Mouse (Mus musculus) G1E (cell line): Measurements from ENCODE around the gene Zkscan5. TPM values are rescaled to one million over a fixed set of nuclear protein-coding genes. Genes with fewer than 3 reads are reported as not detected.
"Not testable (repeated sequence)": the region's sequence is repeated elsewhere in the genome, so short reads cannot be mapped to it uniquely, and the experiment has no call there.

ENCODE experiments used
- ATAC-seq: 2 replicates; pipeline ENCODE4 v1.8.0; 2016; ENCODE audit warnings: mild to moderate bottlenecking; ENCODE audit not compliant: insufficient number of reproducible peaks, poor library complexity, low FRiP score, severe bottlenecking; ENCODE audit errors: extremely low read depth
- DNase-seq: peaks from one replicate; pipeline ENCODE4 v3.0.0; 2012; ENCODE audit warnings: low spot score
- H3K27me3 ChIP-seq: 2 replicates; pipeline ENCODE4 v1.6.1; 2012; ENCODE audit warnings: mild to moderate bottlenecking, low read length, inconsistent platforms; ENCODE audit not compliant: insufficient read depth
- H3K36me3 ChIP-seq: replicated peaks from 2 replicates; pipeline ENCODE3; 2012; ENCODE audit warnings: mild to moderate bottlenecking, inconsistent platforms
- H3K4me1 ChIP-seq: 2 replicates; pipeline ENCODE4 v1.6.1; 2012; ENCODE audit warnings: low read depth, low read length, inconsistent platforms, mixed read lengths; ENCODE audit not compliant: insufficient read depth
- H3K4me3 ChIP-seq: 2 replicates; pipeline ENCODE4 v1.5.1; 2012; ENCODE audit warnings: low read depth, mild to moderate bottlenecking, inconsistent platforms, low read length, moderate library complexity, mixed read lengths
- H3K9me3 ChIP-seq: replicated peaks from 2 replicates; pipeline ENCODE4 v1.6.1; 2012; ENCODE audit warnings: inconsistent platforms
- CTCF ChIP-seq: IDR thresholded peaks from 2 replicates; pipeline ENCODE4 v1.5.1; 2012; ENCODE audit warnings: low read depth, low read length, inconsistent platforms, mixed read lengths
- GATA1 ChIP-seq: IDR thresholded peaks from 2 replicates; pipeline ENCODE4 v1.6.1; 2012; ENCODE audit warnings: borderline replicate concordance, low read length, inconsistent platforms, mixed read lengths
- GATA2 ChIP-seq: IDR thresholded peaks from 2 replicates; pipeline ENCODE4 v1.6.1; 2012; ENCODE audit warnings: low read depth, low read length, inconsistent platforms, borderline replicate concordance
- POLR2AphosphoS5 ChIP-seq: IDR thresholded peaks from 2 replicates; pipeline ENCODE4 v1.6.1; 2012; ENCODE audit warnings: low read depth, low read length, inconsistent platforms; ENCODE audit not compliant: insufficient replicate concordance
- TAL1 ChIP-seq: conservative IDR thresholded peaks from 2 replicates; pipeline ENCODE4 v1.6.1; 2012; ENCODE audit warnings: low read depth, low read length, inconsistent platforms, mixed read lengths
- polyA plus RNA-seq: library from polyadenylated mRNA; stranded (reverse); fragments of >175 nt; gene quantifications from 2 replicates; pipeline ENCODE4 v1.2.3, GENCODE M21; 2012
- total RNA-seq, 2 experiments: library from RNA; stranded (forward) in 1 of 2; stranded (reverse) in 1 of 2; fragments of 200-1000 nt in 1 of 2; fragments of >200 nt in 1 of 2; fragmentation: Nextera tagmentation in 1 of 2; gene quantifications; 2 replicates each; pipeline ENCODE4 v1.2.3; 2014 to 2017

The Zkscan5 gene
- total and polyA plus RNA-seq, 3 experiments = 2.8 to 14.6 (median 9.2) TPM

GRCm38 (mm10) chr5:145219981-145220380 lies 15.6 kb downstream of the Zkscan5 start:
- peaks cover 54% of the 10 kb centered on the region for H3K36me3 ChIP-seq
- DNase-seq (no peak), ATAC-seq (no peak)
- no peak for TF ChIP-seq GATA1
- TF ChIP-seq POLR2AphosphoS5 = no peak
- TF ChIP-seq TAL1 = no peak
- TF ChIP-seq CTCF = no peak
- no peak for TF ChIP-seq GATA2
- no peaks in the 10 kb centered on the region for H3K9me3 ChIP-seq
- no peak overlapping the region for H3K4me3 ChIP-seq
- no peaks in the 10 kb centered on the region for H3K27me3 ChIP-seq
- peaks cover 32% of the 10 kb centered on the region for H3K4me1 ChIP-seq

GRCm38 (mm10) chr5:145222840-145223239 lies 18.5 kb downstream of the Zkscan5 start:
- peak; percentile 75 for DNase-seq

GRCm38 (mm10) chr5:145223395-145223794 lies 19.0 kb downstream of the Zkscan5 start:
- peak; percentile 73 for ATAC-seq

More at GRCm38 (mm10) chr5:145222840-145223239, 18.5 kb downstream of the Zkscan5 start:
- Histone ChIP-seq H3K9me3 (no peaks in the 10 kb centered on the region), H3K36me3 (peaks cover 38% of the 10 kb centered on the region), H3K27me3 (no peaks in the 10 kb centered on the region), H3K4me1 (peaks cover 34% of the 10 kb centered on the region), H3K4me3 (peak overlapping the region; percentile 63; the same call in 1 of the 2 replicates)
- ATAC-seq = peak; percentile 86
- no peak for TF ChIP-seq TAL1
- no peak for TF ChIP-seq POLR2AphosphoS5

DNA sequence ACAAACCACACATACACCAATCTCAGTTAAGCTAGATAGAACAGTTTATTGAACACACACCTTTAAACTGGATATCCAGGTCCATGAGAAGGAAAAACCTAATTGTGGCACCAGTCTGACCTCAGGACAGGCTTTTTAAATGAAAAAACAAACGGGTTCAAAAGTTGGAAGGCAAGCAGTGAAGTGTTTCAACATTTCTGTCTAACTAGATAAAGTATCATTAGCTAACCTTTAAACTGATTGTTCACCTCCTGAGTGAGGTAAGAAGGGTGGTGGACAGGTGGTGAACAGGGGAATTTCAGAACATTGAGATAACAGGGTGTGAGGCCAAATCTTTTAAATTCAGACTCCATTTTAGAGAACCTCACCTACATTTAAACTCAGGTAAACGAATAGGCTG lies 22.1 kb downstream of the Zkscan5 start:
- H3K4me3 ChIP-seq = no peak overlapping the region
- no peaks in the 10 kb centered on the region for H3K27me3 ChIP-seq
- DNase-seq (no peak), ATAC-seq (no peak)
- no peaks in the 10 kb centered on the region for H3K9me3 ChIP-seq
- peaks cover 6% of the 10 kb centered on the region for H3K36me3 ChIP-seq
- no peak for TF ChIP-seq POLR2AphosphoS5
- TF ChIP-seq GATA2 = no peak
- no peak for TF ChIP-seq GATA1
- TF ChIP-seq TAL1 = no peak
- no peak for TF ChIP-seq CTCF
- peaks cover 42% of the 10 kb centered on the region for H3K4me1 ChIP-seq

More at GRCm38 (mm10) chr5:145223395-145223794, 19.0 kb downstream of the Zkscan5 start:
- Histone ChIP-seq H3K9me3 (no peaks in the 10 kb centered on the region), H3K36me3 (peaks cover 33% of the 10 kb centered on the region), H3K27me3 (no peaks in the 10 kb centered on the region), H3K4me1 (peaks cover 40% of the 10 kb centered on the region), H3K4me3 (peak overlapping the region; percentile 63; the same call in 1 of the 2 replicates)
- TF ChIP-seq CTCF (no peak), GATA1 (no peak), POLR2AphosphoS5 (no peak; the same call in 1 of the 2 replicates), GATA2 (no peak), TAL1 (no peak)
- peak; percentile 81 for DNase-seq

DNA sequence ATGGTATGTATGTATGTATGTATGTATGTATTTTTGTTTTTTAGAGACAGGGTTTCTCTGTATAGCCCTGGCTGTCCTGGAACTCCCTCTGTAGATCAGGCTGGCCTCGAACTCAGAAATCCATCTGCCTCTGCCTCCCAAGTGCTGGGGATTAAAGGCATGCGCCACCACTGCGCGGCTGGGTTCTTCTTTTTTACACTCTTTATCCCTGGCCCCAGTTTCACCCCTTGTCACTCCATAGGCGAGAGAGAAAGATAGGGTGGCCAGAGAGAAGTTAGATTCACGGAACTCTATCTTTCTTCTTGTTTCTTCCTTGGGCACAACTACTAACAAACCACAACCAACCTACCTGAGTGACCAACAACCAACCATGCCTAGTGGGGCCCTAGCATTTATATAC lies 24.9 kb downstream of the Zkscan5 start:
- Histone ChIP-seq H3K36me3 (peaks cover 13% of the 10 kb centered on the region), H3K4me1 (peaks cover 34% of the 10 kb centered on the region)
- DNase-seq, H3K9me3 ChIP-seq, ATAC-seq, H3K27me3 ChIP-seq, H3K4me3 ChIP-seq: not testable (repeated sequence)

DNA sequence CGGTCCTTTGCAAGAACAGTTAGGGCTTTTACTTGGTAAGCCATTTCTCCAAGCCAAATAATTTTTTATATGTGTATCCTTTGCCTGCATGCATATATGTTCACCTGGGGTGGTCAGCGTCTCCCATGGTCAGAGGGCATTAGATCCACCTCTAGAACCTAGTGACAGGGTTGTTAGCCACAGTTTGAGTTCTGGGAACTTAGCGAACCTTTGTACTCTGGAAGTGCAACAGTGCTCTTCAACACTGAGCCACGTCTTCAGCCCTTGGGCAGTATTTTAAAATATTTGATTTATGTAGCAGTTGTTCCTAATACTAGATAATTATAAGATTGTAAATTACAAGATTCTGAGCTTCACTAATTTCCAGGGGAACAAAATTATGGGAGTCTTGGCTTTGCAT lies 26.3 kb downstream of the Zkscan5 start:
- Histone ChIP-seq H3K9me3 (no peaks in the 10 kb centered on the region), H3K27me3 (no peaks in the 10 kb centered on the region), H3K36me3 (peaks cover 27% of the 10 kb centered on the region), H3K4me1 (peaks cover 44% of the 10 kb centered on the region), H3K4me3 (peak overlapping the region; percentile 98; the same call in 1 of the 2 replicates)
- ATAC-seq = no peak
- TF ChIP-seq GATA1 = no peak
- TF ChIP-seq TAL1 = no peak
- no peak for DNase-seq

DNA sequence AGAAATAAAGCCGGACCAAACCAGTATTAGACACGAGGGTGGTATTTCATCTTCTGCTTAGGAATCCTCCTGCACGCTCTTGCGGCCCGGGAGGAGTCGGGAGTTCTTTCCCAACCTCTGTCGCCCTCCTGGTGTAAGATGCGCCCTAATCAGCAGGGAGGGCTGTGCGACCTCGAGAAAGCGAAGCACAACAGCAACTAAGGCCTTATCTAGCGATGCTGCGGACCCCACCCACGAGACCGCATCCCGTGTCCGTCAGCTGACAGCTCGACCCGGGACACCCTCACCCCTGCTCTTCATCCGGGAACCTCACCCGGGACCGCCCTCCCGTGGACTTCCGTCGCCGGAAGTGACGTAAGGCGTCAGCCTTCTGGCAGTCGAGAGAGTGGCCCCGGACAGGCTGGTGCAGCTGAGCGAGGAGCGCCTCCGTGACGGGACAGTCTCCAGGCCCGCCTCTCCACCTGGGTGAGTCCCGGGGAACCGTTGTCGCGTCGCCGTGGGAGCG lies 27.1 kb downstream of the Zkscan5 start, which contains the start of gene Zfp655:
TSS of gene Zfp655 (plus strand) at position 349 of the 505 bp plus-strand sequence.
- ATAC-seq = peak; percentile 91
- Histone ChIP-seq H3K36me3 (peaks cover 35% of the 10 kb centered on the region), H3K4me1 (peaks cover 46% of the 10 kb centered on the region), H3K9me3 (no peaks in the 10 kb centered on the region), H3K4me3 (peak within 1 kb of the TSS; percentile 98), H3K27me3 (no peaks in the 10 kb centered on the region)
- TF ChIP-seq GATA2 (no peak), POLR2AphosphoS5 (no peak), TAL1 (no peak), GATA1 (no peak), CTCF (no peak)
- peak; percentile 97 for DNase-seq
